Mouse (Mus musculus): ENCODE results near the gene Lims1. TPM values are rescaled to one million over a fixed set of nuclear protein-coding genes. Genes with fewer than 3 reads are reported as not detected.
A peak's percentile ranks its signal among the peaks of the same experiment; 100 is the strongest.

Gene Lims1
- total RNA-seq, 2 experiments from 2014 or later = 23.5 to 26.7 TPM

GRCm38 (mm10) chr10:58405285-58405948, 82.2 kb downstream of the Lims1 start:
- no peak for DNase-seq (ENCODE audit: low spot score in 2 of 2)
- intact Hi-C loops (cut with DNase I) = loop anchor here (2.0 kb wide), 1 partner anchor 23 kb away; no protein-coding TSS in a partner anchor

DNA sequence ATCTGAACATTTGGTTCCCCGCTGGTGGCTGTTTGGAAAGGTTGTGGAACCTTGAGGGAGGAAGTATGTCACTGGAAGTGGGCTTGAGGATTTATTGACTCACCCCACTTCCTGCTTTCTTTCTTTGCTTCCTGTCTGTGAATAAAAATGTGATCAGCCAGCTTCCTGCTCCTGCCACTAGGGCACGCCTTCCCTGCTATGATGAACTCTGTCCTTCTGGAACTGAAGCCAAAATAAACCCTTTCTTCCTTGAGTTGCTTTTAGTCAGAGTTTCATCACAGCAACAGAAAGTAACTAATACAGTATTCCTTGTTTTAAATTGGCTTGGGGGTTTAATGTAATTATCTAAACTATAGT, 82.7 kb downstream of the Lims1 start:
- intact Hi-C loops (cut with DNase I) = loop anchor here (2.0 kb wide), 1 partner anchor 23 kb away; no protein-coding TSS in a partner anchor

GRCm38 (mm10) chr10:58412331-58412730, 89.1 kb downstream of the Lims1 start:
- DNase-seq (ENCODE audit: low spot score in 2 of 2) = no peak
- intact Hi-C loops (cut with DNase I) = no loop called here

More for the DNA sequence above, 82.7 kb downstream of the Lims1 start:
- no peak for DNase-seq (ENCODE audit: low spot score in 2 of 2)

DNA sequence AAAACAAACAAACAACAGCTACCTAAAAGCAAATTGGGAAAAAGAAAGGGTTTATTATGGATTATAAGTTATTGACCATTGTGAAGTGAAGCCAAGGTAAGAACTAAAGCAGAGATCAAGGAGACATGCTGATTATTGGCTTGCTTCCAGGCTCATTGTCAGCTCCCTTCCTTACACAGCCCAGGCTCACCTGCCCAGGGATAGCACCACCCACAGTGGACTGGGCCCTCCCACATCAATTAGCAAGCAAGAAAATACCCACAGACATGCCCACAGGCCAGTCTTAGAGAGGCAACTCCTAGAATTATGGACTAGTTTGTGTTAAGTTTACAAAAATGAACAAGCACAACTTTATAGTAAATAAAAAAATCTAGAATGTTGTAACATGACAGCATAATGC, 89.6 kb downstream of the Lims1 start:
- intact Hi-C loops (cut with DNase I) = no loop called here
- DNase-seq (ENCODE audit: low spot score in 2 of 2) = no peak

DNA sequence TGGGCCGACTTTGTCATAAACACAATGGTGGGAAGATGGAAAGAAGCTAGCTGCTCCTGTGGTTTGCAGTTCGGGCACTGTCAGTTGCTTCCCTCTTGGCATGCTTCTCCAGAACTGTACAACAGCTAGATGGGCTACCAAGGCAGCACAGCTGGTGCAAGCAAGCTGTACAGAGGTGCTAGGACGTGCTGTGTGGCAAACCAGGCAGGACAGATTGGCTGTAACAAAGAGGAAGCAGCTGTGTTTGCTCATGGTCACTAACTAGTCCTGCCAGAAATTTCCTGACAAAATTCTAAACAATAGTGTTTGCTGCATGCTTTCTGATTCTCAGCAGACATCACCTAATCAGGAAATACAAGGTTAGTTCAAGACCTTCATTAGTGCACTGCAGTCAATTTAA, 93.4 kb downstream of the Lims1 start:
- no peak for DNase-seq (ENCODE audit: low spot score in 2 of 2)
- intact Hi-C loops (cut with DNase I) = no loop called here

DNA sequence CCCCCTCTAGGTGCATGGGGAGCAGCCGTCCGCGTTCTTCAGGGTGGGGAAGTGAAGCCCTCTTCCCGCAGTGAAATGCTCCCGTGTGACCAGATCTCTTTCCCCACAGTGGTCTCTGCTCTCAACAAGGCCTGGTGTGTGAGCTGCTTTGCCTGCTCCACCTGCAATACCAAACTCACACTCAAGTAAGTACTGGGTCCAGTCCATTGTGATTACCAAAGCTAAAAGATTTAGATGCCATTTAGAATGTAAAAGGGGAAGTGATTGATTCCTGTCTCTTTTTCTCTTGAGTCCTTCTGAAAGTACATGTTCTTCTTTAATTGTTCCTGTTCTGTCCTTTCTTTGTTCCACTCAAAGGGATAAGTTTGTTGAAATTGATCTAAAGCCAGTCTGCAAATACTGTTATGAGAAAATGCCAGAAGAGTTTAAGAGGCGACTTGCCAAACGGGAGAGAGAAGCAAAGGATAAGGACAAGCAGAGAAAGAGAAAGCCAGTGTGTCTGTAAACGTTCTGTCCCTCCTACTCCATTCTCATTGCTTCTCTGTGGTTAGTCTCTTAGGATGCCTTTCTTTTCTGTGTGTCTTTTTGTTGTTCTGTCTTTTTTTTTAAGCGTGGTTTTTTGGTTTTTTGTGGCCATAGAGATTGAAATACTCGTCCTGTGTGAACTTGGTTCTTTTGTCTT, 95.2 kb downstream of the Lims1 start:
- DNase-seq (ENCODE audit: low spot score in 2 of 2) = no peak
- intact Hi-C loops (cut with DNase I) = no loop called here

DNA sequence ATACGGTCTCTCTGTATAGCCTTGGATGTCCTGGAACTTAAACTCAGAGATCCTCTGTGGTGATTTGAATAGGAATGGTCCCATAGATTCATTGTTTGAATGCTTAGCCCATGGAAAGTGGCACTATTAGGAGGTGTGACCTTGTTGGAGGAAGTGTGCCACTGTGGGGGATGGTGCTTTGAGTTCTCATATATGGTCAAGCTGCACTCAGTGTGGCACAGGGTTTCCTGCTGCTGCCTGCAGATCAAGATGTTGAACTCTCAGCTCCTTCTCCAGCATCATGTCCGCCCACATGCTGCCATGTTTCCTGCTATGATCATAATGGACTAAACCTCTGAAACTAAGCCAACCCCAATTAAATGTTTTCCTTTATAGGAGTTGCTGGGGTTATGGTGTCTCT, 104.7 kb downstream of the Lims1 start:
- no peak for DNase-seq (ENCODE audit: low spot score in 2 of 2)
- intact Hi-C loops (cut with DNase I) = no loop called here

GRCm38 (mm10) chr10:58445850-58446249, 122.6 kb downstream of the Lims1 start:
- DNase-seq (ENCODE audit: low spot score in 2 of 2) = peak; percentile 15 to 18
- intact Hi-C loops (cut with DNase I) = loop anchor here (5.0 kb wide), 2 partner anchors 64 to 84 kb away; no protein-coding TSS in a partner anchor

DNA sequence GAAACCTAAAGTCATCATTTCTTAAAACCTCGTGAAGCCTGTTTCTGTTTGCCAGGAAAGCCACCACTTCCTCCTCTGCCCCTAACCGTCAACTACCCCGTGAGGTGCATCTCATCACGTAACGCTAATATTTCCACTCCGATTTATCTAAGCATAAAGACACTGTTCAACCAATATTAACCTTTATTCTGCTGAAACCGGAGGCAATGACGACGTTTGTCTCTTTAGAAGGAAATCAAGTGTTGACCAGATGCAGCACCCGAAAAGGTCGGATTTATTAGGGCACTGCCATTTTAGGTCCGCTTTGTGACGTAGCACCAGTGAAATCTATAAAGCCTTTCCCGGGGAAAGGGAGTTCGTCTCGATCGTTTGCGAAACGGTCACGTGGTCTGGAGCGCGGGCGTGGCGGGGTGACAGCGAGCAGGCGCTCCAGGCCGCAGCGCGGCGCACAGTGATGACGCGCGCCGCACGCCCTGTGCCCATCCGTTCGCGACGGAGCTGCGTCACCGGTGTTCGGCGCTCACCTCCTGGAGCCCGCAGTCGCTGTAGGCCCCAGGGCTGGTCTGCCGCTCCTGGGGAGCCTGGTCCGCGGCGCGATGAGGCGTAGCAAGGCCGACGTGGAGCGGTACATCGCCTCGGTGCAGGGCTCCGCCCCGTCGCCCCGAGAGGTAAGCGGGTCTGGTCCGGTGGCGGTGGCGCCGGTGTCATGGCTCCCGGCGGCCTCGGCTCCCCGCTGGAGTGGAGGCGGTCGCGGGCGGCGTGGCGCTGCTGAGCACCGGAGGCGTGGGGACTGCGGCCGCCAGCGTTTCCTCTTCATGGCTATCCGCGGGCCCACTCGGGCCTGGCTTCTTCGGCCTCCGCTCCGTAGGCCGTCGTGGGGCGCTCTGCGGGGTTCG, 123.4 kb downstream of the Lims1 start, which contains the start of gene Ranbp2:
Ranbp2 (plus strand) TSS at position 537 of the 896 bp plus-strand sequence.
- peak; percentile 99 to 100 for DNase-seq (ENCODE audit: low spot score in 2 of 2)
- intact Hi-C loops (cut with DNase I) = loop anchor here (5.0 kb wide), 2 partner anchors 64 to 84 kb away; no protein-coding TSS in a partner anchor

DNA sequence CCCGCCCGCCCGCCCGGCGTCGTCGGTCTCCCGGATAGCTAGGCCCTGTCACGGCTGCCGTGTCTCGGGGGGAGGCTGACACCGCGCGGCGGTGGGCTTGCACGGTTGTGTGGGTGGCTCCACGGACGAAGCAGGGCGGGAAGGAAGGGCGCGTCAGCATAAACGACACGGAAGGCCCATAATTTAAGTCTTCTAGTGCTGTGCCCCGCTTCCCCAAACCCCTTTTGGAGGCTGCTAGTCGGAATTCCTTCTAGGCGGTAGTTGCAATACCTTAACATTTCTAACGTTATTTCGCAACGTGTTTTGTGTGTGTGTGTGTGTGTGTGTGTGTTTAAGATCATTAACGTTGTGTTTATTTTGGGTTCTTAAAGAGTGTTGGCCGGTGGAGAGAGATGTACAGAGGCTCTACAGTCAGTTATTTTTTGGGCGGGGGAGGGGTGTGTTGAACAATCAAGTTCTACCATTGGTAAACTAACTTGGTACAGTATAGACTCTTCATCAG, 124.1 kb downstream of the Lims1 start:
- DNase-seq (ENCODE audit: low spot score in 2 of 2) = peak in 1 of 2 experiments; percentile 21
- intact Hi-C loops (cut with DNase I) = loop anchor here (5.0 kb wide), 2 partner anchors 65 to 85 kb away; no protein-coding TSS in a partner anchor

- DNase-seq (ENCODE audit: low spot score in 2 of 2) = no peak
- intact Hi-C loops (cut with DNase I) = loop anchor here (10.0 kb wide), 1 partner anchor 157 kb away; no protein-coding TSS in a partner anchor
Observed at GRCm38 (mm10) chr10:58451575-58451974, 128.3 kb downstream of the Lims1 start.

GRCm38 (mm10) chr10:58452185-58452584, 128.9 kb downstream of the Lims1 start:
- intact Hi-C loops (cut with DNase I) = loop anchor here (10.0 kb wide), 1 partner anchor 157 kb away; no protein-coding TSS in a partner anchor
- DNase-seq (ENCODE audit: low spot score in 2 of 2) = no peak

- no peak for DNase-seq (ENCODE audit: low spot score in 2 of 2)
- intact Hi-C loops (cut with DNase I) = loop anchor here (5.0 to 10.0 kb wide), 2 partner anchors 32 to 165 kb away; no protein-coding TSS in a partner anchor
Observed at GRCm38 (mm10) chr10:58459896-58460295, 136.6 kb downstream of the Lims1 start.

Other genes starting within 250 kb of the Lims1 start
- gene AW822073, start 98.5 kb upstream of the Lims1 start, total RNA-seq (2021) = not detected
- gene Duxf3, start 90.8 kb upstream of the Lims1 start, total RNA-seq (2021) = not detected
- not detected for gene Gm4981, start 86.8 kb upstream of the Lims1 start, total RNA-seq (2021)
- gene Gcc2, start 68.0 kb upstream of the Lims1 start, total RNA-seq (2021) = 10 to 100 TPM; 84.9 to 98.4 TPM
- gene Ranbp2, start 123.5 kb downstream of the Lims1 start, total RNA-seq (2021) = 10 to 100 TPM; 89.1 to 94.5 TPM
- gene Ccdc138, start 174.5 kb downstream of the Lims1 start, total RNA-seq (2021) = 1 to 10 TPM; 4.6 to 4.8 TPM

All from left cerebral cortex, postnatal 25 days (tissue).